In genomic region chr2:125249874-125250273, GRCm38 (mm10) we compare ENCODE assay signal across 11 mouse cellular contexts. TPM values are rescaled to one million over a fixed set of nuclear protein-coding genes. Genes with fewer than 3 reads are reported as not detected.
A peak's percentile ranks its signal among the peaks of the same experiment; 100 is the strongest.
DNase-seq lines count a peak whose midpoint lies in the region; ATAC-seq lines count a peak whose summit lies in the region.
"Had no signal": no experiment of that assay in that cellular context is flagged by ENCODE, and none has a peak within 500 bp of the region (broad histone marks: within the 10 kb centered on the region; RNA-seq: fewer than 3 reads in every experiment).

No protein-coding gene starts in this region.

- H3K4me3 ChIP-seq in heart, embryonic 11.5 days (ENCODE audit: low read depth, low read length) = no peak overlapping the region
- H3K4me3 ChIP-seq in heart, embryonic 12.5 days = no peak overlapping the region
- H3K4me3 ChIP-seq in liver, embryonic 13.5 days (replicated peaks) = peak overlapping the region; percentile 88

- peaks cover 12% of the 10 kb centered on the region for H3K4me1 ChIP-seq in heart, embryonic 11.5 days (ENCODE audit: control insufficient read depth, insufficient read depth, low read length)
- peaks cover 12% of the 10 kb centered on the region for H3K4me1 ChIP-seq in heart, embryonic 12.5 days (replicated peaks)
- H3K4me1 ChIP-seq in liver, embryonic 13.5 days (replicated peaks) = peaks cover 53% of the 10 kb centered on the region

- peak; percentile 66 for DNase-seq in 416B (ENCODE audit: low read depth)
- peak; percentile 56 for DNase-seq in MEL-GATA-1-ER (ENCODE audit: extremely low read depth, low read depth)
- DNase-seq in liver, embryonic 13.5 days = no peak
- no peak for DNase-seq in cerebellum, postnatal 36 days
- DNase-seq in ovary, postnatal 14 days (ENCODE audit: low spot score) = no peak
- no peak for DNase-seq in adrenal gland, postnatal 25 days
- DNase-seq: kidney, adult 9 months; midbrain, embryonic 14.5 days had no signal

- no peak for ATAC-seq in heart, embryonic 11.5 days (replicated peaks; ENCODE audit: insufficient number of reproducible peaks, low FRiP score, low TSS enrichment)
- no peak for ATAC-seq in heart, embryonic 12.5 days (ENCODE audit: insufficient number of reproducible peaks, low FRiP score)
- ATAC-seq in liver, embryonic 13.5 days (ENCODE audit: low read depth) = no peak

- 91% methylated on average over 4 of the region's 4 CpGs for WGBS in heart, embryonic 11.5 days (ENCODE audit: insufficient replicate concordance)
- 85% methylated on average over 4 of the region's 4 CpGs for WGBS in heart, embryonic 12.5 days
- WGBS in liver, embryonic 13.5 days (ENCODE audit: insufficient replicate concordance) = 75% methylated on average over 4 of the region's 4 CpGs

- no peaks in the 10 kb centered on the region for H3K9me3 ChIP-seq in heart, embryonic 11.5 days (replicated peaks; ENCODE audit: control insufficient read depth, low read length)
- peaks cover 3% of the 10 kb centered on the region for H3K9me3 ChIP-seq in heart, embryonic 12.5 days (replicated peaks)
- no peaks in the 10 kb centered on the region for H3K9me3 ChIP-seq in liver, embryonic 13.5 days (replicated peaks)
- H3K9me3 ChIP-seq: heart, embryonic 15.5 days had no signal

- peak overlapping the region; percentile 69 for H3K4me2 ChIP-seq in heart, embryonic 11.5 days
- no peak overlapping the region for H3K4me2 ChIP-seq in heart, embryonic 12.5 days
- H3K4me2 ChIP-seq in liver, embryonic 13.5 days = peak overlapping the region; percentile 82

- H3K27me3 ChIP-seq in heart, embryonic 11.5 days (ENCODE audit: control insufficient read depth, insufficient read depth, low read length) = no peaks in the 10 kb centered on the region
- no peaks in the 10 kb centered on the region for H3K27me3 ChIP-seq in heart, embryonic 12.5 days (replicated peaks)
- no peaks in the 10 kb centered on the region for H3K27me3 ChIP-seq in liver, embryonic 13.5 days
- H3K27me3 ChIP-seq: heart, embryonic 15.5 days had no signal

- H3K36me3 ChIP-seq in heart, embryonic 11.5 days (ENCODE audit: control insufficient read depth, insufficient read depth, low read length) = peaks cover 28% of the 10 kb centered on the region
- peaks cover 52% of the 10 kb centered on the region for H3K36me3 ChIP-seq in heart, embryonic 12.5 days
- H3K36me3 ChIP-seq in liver, embryonic 13.5 days = peaks cover 58% of the 10 kb centered on the region

- no peak overlapping the region for H3K9ac ChIP-seq in heart, embryonic 11.5 days (ENCODE audit: low read depth, low read length)
- H3K9ac ChIP-seq in heart, embryonic 12.5 days = no peak overlapping the region
- peak overlapping the region; percentile 95 for H3K9ac ChIP-seq in liver, embryonic 13.5 days
- H3K9ac ChIP-seq: heart, embryonic 15.5 days had no signal

- no peak overlapping the region for H3K27ac ChIP-seq in heart, embryonic 11.5 days (ENCODE audit: low read depth, low read length)
- H3K27ac ChIP-seq in heart, embryonic 12.5 days (ENCODE audit: poor library complexity, severe bottlenecking) = no peak overlapping the region
- H3K27ac ChIP-seq in liver, embryonic 13.5 days = no peak overlapping the region
- H3K27ac ChIP-seq: heart, embryonic 15.5 days had no signal

RNA-seq across cellular contexts. Expression of gene Dut, which starts 2.9 kb away (rescaled TPM):
- polyA plus RNA-seq in heart, embryonic 11.5 days (2014; fragmentation: Nextera tagmentation; extraction: Ambion mirVana) = 148 and 156 TPM in 2 replicates
- polyA plus RNA-seq in heart, embryonic 12.5 days (2016; fragmentation: Nextera tagmentation; extraction: Ambion mirVana) = 137 and 143 TPM in 2 replicates
- polyA plus RNA-seq in liver, embryonic 13.5 days (2015; fragmentation: Nextera tagmentation; extraction: Ambion mirVana) = 169 and 189 TPM in 2 replicates
- 24.5 and 33.5 TPM in 2 replicates for total RNA-seq in adrenal gland, postnatal 25 days (2021)

Comparison
In these comparisons a context has a peak if more than half of its experiments do, and no peak if none do; other contexts are left out.
1. DNase-seq: peak in 416B (single experiment) and MEL-GATA-1-ER (single experiment); none in liver, embryonic 13.5 days (single experiment), cerebellum, postnatal 36 days (0 of 2), ovary, postnatal 14 days (single experiment) and adrenal gland, postnatal 25 days (single experiment).